Mouse (Mus musculus): ENCODE measurements around the gene Methig1. TPM values are rescaled to one million over a fixed set of nuclear protein-coding genes. Genes with fewer than 3 reads are reported as not detected.

The Methig1 gene
- total RNA-seq, 1 experiment, result 0.54 TPM

DNA sequence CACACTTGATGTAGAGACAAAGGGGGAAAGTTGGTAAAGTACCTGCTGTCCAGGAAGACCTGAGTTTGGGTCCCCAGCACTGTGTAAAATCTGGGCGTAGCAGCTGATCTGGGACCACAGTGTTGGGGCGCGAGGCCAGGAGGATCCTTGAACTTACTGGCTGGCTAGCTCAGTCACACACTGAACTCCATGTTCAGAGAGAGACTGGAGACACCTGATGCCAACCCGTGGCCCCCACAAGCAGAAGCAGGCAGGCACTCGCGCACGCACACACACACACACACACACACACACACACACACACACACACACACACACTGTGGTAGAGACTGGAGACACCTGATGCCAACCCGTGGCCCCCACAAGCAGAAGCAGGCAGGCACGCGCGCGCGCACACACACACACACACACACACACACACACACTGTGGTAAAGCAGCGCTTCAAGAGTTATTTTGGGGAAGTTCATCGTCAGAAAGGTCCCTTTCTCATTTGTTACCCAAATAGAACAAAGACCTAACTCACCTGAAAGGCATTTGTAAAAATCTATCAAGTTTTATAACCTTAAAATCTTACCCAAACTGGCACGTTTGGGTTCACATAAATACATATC is 35.4 kb downstream of the Methig1 start:
- in situ Hi-C loops (cut with MboI; ENCODE audit: low sequenced_read_pairs in 2 of 2, unreplicated experiment in 2 of 2), result no loop called here
- peaks cover 4% of the 10 kb centered on the region; the same call in 1 of the 2 replicates for H3K36me3 ChIP-seq (ENCODE audit: control insufficient read depth, insufficient read depth, low read length, poor library complexity, severe bottlenecking)
- H3K4me1 ChIP-seq (ENCODE audit: control insufficient read depth in 2 of 2, insufficient read depth in 2 of 2, low read length in 2 of 2, poor library complexity in 1 of 2), result peaks cover 2 to 4% of the 10 kb centered on the region in 2 experiments; a peak in 2 of 4 replicates
- no peak for DNase-seq (ENCODE audit: low read depth, low spot score)
- no peak overlapping the region for H3K4me3 ChIP-seq (ENCODE audit: insufficient read depth in 1 of 2, low read depth in 1 of 2, low read length in 2 of 2, poor library complexity in 1 of 2, severe bottlenecking in 1 of 2)
- TF ChIP-seq HCFC1 (IDR thresholded peaks at IDR 0.05; ENCODE audit: borderline replicate concordance, insufficient read depth, low read length), result no peak
- no peak for TF ChIP-seq CHD2 (IDR thresholded peaks at IDR 0.05; ENCODE audit: low read depth, low read length)
- TF ChIP-seq ZC3H11A (IDR thresholded peaks at IDR 0.05; ENCODE audit: borderline replicate concordance, low read depth, low read length), result no peak
- no peak for TF ChIP-seq ZNF384 (IDR thresholded peaks at IDR 0.05; ENCODE audit: low read depth, low read length)
- no peak for TF ChIP-seq MAFK (IDR thresholded peaks at IDR 0.05; ENCODE audit: insufficient read depth, low read depth, low read length)
- H3K9me3 ChIP-seq (ENCODE audit: control insufficient read depth, insufficient read depth, low read depth, low read length), result no peaks in the 10 kb centered on the region
- no peak overlapping the region for H3K9ac ChIP-seq (ENCODE audit: insufficient read depth, low read depth, low read length, poor library complexity, severe bottlenecking)
- no peak overlapping the region for H3K27ac ChIP-seq (ENCODE audit: insufficient read depth, low read depth, low read length, poor library complexity, severe bottlenecking)

DNA sequence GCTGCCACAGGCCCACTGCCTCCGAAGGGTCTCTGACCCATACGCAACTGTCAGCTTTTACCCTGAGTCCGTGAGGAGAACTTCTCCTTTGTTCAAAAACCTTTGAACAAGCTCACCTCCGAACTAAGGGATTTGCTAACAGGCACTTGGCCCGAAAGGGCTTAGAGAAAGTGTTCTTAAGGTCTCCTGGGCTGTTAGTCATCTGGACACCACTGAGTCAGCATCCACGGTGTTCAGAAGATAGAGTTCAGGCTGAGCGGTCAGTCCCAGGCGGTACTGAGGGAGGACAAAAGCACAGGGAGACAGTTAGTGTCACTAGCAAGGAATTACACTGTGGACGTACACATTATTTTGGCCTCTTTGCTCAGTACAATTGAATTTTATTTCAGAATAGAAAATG is 35.9 kb downstream of the Methig1 start:
- in situ Hi-C loops (cut with MboI; ENCODE audit: low sequenced_read_pairs in 2 of 2, unreplicated experiment in 2 of 2), result no loop called here
- peaks cover 10% of the 10 kb centered on the region for H3K36me3 ChIP-seq (ENCODE audit: control insufficient read depth, insufficient read depth, low read length, poor library complexity, severe bottlenecking)
- no peaks in the 10 kb centered on the region for H3K9me3 ChIP-seq (ENCODE audit: control insufficient read depth, insufficient read depth, low read depth, low read length)
- H3K9ac ChIP-seq (ENCODE audit: insufficient read depth, low read depth, low read length, poor library complexity, severe bottlenecking), result no peak overlapping the region
- TF ChIP-seq CHD2 (IDR thresholded peaks at IDR 0.05; ENCODE audit: low read depth, low read length) (no peak), ZC3H11A (IDR thresholded peaks at IDR 0.05; ENCODE audit: borderline replicate concordance, low read depth, low read length) (no peak), HCFC1 (IDR thresholded peaks at IDR 0.05; ENCODE audit: borderline replicate concordance, insufficient read depth, low read length) (no peak), MAFK (IDR thresholded peaks at IDR 0.05; ENCODE audit: insufficient read depth, low read depth, low read length) (no peak), ZNF384 (IDR thresholded peaks at IDR 0.05; ENCODE audit: low read depth, low read length) (no peak)
- no peak overlapping the region for H3K27ac ChIP-seq (ENCODE audit: insufficient read depth, low read depth, low read length, poor library complexity, severe bottlenecking)
- no peak overlapping the region for H3K4me3 ChIP-seq (ENCODE audit: insufficient read depth in 1 of 2, low read depth in 1 of 2, low read length in 2 of 2, poor library complexity in 1 of 2, severe bottlenecking in 1 of 2)
- no peak for DNase-seq (ENCODE audit: low read depth, low spot score)
- H3K4me1 ChIP-seq (ENCODE audit: control insufficient read depth in 2 of 2, insufficient read depth in 2 of 2, low read length in 2 of 2, poor library complexity in 1 of 2), result peaks cover 2 to 4% of the 10 kb centered on the region in 2 experiments; a peak in 2 of 4 replicates

DNA sequence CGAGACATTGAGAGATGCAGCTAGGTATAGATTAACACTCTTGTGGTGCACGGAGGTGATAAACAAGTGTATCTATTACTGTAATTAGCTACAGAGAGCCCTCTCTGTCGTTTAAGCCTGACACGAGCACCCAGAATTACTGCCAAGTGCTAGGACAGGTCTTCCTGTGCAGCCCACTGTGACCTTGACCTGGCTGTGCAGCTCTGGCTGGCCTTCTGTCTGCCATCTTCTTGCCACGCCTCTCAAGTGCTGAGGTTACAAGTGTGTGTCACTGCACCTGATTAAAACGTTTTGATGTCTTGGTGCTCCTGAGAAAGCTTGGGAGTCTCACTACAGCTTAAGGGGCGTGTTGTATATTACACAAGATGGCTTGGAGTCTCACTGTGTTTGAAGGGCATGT is 38.1 kb downstream of the Methig1 start:
- H3K4me1 ChIP-seq (ENCODE audit: control insufficient read depth in 2 of 2, insufficient read depth in 2 of 2, low read length in 2 of 2, poor library complexity in 1 of 2), result peaks cover 2 to 4% of the 10 kb centered on the region in 2 experiments; a peak in 2 of 4 replicates
- no peak for TF ChIP-seq HCFC1 (IDR thresholded peaks at IDR 0.05; ENCODE audit: borderline replicate concordance, insufficient read depth, low read length)
- TF ChIP-seq ZNF384 (IDR thresholded peaks at IDR 0.05; ENCODE audit: low read depth, low read length), result no peak
- no peak for TF ChIP-seq MAFK (IDR thresholded peaks at IDR 0.05; ENCODE audit: insufficient read depth, low read depth, low read length)
- TF ChIP-seq CHD2 (IDR thresholded peaks at IDR 0.05; ENCODE audit: low read depth, low read length), result no peak
- TF ChIP-seq ZC3H11A (IDR thresholded peaks at IDR 0.05; ENCODE audit: borderline replicate concordance, low read depth, low read length), result no peak
- in situ Hi-C loops (cut with MboI; ENCODE audit: low sequenced_read_pairs in 2 of 2, unreplicated experiment in 2 of 2), result no loop called here
- H3K4me3 ChIP-seq (ENCODE audit: insufficient read depth in 1 of 2, low read depth in 1 of 2, low read length in 2 of 2, poor library complexity in 1 of 2, severe bottlenecking in 1 of 2), result no peak overlapping the region
- H3K9me3 ChIP-seq (ENCODE audit: control insufficient read depth, insufficient read depth, low read depth, low read length), result no peaks in the 10 kb centered on the region
- no peak overlapping the region for H3K27ac ChIP-seq (ENCODE audit: insufficient read depth, low read depth, low read length, poor library complexity, severe bottlenecking)
- peaks cover 14% of the 10 kb centered on the region for H3K36me3 ChIP-seq (ENCODE audit: control insufficient read depth, insufficient read depth, low read length, poor library complexity, severe bottlenecking)
- no peak overlapping the region for H3K9ac ChIP-seq (ENCODE audit: insufficient read depth, low read depth, low read length, poor library complexity, severe bottlenecking)
- no peak for DNase-seq (ENCODE audit: low read depth, low spot score)

DNA sequence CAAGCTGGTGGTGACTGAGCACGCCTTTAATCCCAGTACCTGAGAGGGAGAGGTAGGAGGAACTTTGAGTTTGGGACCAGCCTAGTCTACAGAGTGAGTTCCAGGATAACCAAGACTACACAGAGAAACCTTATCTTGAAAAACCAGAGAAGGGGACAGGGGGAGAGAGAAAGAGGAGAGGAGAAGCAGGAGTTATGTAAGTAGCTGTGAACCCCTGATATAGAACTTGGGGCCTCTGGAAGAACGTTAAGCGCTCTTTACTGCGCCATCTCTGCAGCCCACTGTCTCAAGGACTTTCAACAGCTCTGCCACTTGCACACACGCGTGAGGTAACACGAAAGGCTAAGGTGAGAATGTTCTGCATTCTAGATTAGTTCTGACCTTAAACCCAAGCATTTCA is 38.6 kb downstream of the Methig1 start:
- Histone ChIP-seq H3K9ac (ENCODE audit: insufficient read depth, low read depth, low read length, poor library complexity, severe bottlenecking) (no peak overlapping the region), H3K4me1 (ENCODE audit: control insufficient read depth in 2 of 2, insufficient read depth in 2 of 2, low read length in 2 of 2, poor library complexity in 1 of 2) (peaks cover 2 to 4% of the 10 kb centered on the region in 2 experiments; a peak in 2 of 4 replicates), H3K9me3 (ENCODE audit: control insufficient read depth, insufficient read depth, low read depth, low read length) (no peaks in the 10 kb centered on the region), H3K4me3 (ENCODE audit: insufficient read depth in 1 of 2, low read depth in 1 of 2, low read length in 2 of 2, poor library complexity in 1 of 2, severe bottlenecking in 1 of 2) (no peak overlapping the region), H3K27ac (ENCODE audit: insufficient read depth, low read depth, low read length, poor library complexity, severe bottlenecking) (no peak overlapping the region), H3K36me3 (ENCODE audit: control insufficient read depth, insufficient read depth, low read length, poor library complexity, severe bottlenecking) (peaks cover 16% of the 10 kb centered on the region)
- in situ Hi-C loops (cut with MboI; ENCODE audit: low sequenced_read_pairs in 2 of 2, unreplicated experiment in 2 of 2), result no loop called here
- DNase-seq (ENCODE audit: low read depth, low spot score), result no peak
- TF ChIP-seq ZNF384 (IDR thresholded peaks at IDR 0.05; ENCODE audit: low read depth, low read length) (no peak), MAFK (IDR thresholded peaks at IDR 0.05; ENCODE audit: insufficient read depth, low read depth, low read length) (no peak), HCFC1 (IDR thresholded peaks at IDR 0.05; ENCODE audit: borderline replicate concordance, insufficient read depth, low read length) (no peak), ZC3H11A (IDR thresholded peaks at IDR 0.05; ENCODE audit: borderline replicate concordance, low read depth, low read length) (no peak), CHD2 (IDR thresholded peaks at IDR 0.05; ENCODE audit: low read depth, low read length) (no peak)

Data from ES-E14 (cell line).